Mouse (Mus musculus) adrenal gland, adult 18-20 months (tissue): Measurements from ENCODE around the gene Zfc3h1. TPM values are rescaled to one million over a fixed set of nuclear protein-coding genes. Genes with fewer than 3 reads are reported as not detected.
A peak's percentile ranks its signal among the peaks of the same experiment; 100 is the strongest.

ENCODE experiments used
- DNase-seq, 2 experiments: peaks; one replicate each; pipeline ENCODE4 v3.0.0; 2021 to 2022; ENCODE audit warnings: low spot score in 2 of 2
- total RNA-seq, 2 experiments: library from RNA; stranded (reverse); gene quantifications; 1 replicate in 1 of 2; 2 replicates in 1 of 2; pipeline ENCODE4 v1.2.3; 2021

Zfc3h1 gene
- total RNA-seq, 2 experiments from 2014 or later = 34.8 to 41.7 TPM

- no peak for DNase-seq
Measured at GRCm38 (mm10) chr10:115383644-115384220, 1.0 kb upstream of the Zfc3h1 start.

- DNase-seq = peak; percentile 61 to 65
Measured at GRCm38 (mm10) chr10:115385018-115386002, 551 bp downstream of the Zfc3h1 start.

DNA sequence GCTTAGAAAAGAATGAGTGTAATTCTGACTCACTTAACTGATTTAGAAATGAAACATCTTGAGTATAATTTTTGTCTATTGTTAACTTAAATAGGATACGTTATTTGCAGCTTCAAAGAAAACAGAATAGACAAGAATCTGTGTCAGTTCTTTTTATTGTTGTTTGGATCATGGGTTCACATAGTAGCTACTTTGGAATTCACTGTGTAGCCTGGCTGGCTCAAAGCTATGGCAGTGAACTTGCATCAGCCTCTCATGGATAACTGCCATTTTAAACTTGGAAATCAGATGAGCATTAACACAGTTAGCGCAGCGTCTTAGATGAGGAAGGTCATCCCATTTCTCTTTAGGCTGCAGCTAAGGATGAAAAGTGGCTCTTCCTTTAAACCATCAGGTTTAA, 3.1 kb downstream of the Zfc3h1 start:
- DNase-seq = no peak

DNA sequence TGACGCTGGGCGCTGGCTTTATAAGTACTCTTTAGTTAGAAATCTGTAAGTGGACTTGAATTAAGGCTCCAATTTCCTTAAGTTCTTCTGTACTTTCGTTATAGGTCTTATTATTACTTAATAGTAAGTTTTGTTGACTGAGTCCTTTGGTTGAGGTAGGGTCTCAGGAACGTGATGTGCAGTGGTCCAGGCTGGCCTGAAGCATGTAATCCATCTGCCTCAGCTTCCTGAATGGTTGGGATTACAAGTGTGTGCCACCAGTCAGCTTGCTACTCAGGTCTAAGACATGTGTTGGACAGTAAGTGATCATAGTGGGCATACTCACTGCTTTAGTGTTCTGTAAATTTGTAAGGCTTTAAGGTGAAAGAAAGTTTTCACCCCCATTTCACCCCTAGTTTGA, 6.3 kb downstream of the Zfc3h1 start:
- no peak for DNase-seq

DNA sequence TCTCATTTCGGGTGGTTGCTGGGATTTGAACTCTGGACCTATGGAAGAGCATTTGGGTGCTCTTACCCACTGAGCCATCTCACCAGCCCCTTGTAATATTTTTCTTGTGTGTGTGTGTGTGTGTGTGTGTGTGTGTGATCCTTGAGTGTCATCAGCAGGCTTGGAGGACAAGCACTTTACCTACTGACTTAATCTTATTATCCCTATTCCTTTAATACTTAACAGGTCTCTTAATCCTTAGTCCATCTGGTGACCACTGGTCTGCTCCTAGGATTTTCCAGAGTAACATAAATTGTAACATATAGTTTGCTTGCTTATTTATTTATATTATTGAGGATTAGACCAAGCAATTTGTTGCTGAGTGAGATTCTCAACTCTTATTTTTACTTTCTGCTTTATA, 7.1 kb downstream of the Zfc3h1 start:
- no peak for DNase-seq

- peak; percentile 37 to 39 for DNase-seq
Measured at GRCm38 (mm10) chr10:115406393-115406792, 21.6 kb downstream of the Zfc3h1 start.

GRCm38 (mm10) chr10:115413496-115413895, 28.7 kb downstream of the Zfc3h1 start:
- DNase-seq = no peak

- DNase-seq = no peak
Measured at GRCm38 (mm10) chr10:115414056-115414455, 29.3 kb downstream of the Zfc3h1 start.

- no peak for DNase-seq
Measured at GRCm38 (mm10) chr10:115421976-115422375, 37.2 kb downstream of the Zfc3h1 start.

DNA sequence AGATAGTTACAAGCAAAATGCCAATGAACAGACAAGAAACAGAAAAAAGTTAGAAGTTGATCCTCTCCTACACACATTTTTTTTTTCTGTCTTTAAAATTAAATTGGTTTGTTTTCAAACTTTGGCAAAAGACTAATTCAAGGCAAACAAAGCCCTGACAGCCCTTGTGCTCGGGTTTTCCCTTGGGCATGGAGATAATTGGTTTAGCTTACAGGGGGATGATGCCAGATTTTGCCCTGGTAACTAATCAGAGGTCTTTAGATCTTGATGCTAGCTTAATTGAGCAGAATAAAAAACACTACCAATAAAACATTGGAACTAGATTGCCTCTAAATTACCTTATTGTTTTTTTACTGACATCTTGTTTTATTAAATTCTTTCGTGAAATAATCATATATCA, 40.6 kb downstream of the Zfc3h1 start:
- DNase-seq = no peak

DNA sequence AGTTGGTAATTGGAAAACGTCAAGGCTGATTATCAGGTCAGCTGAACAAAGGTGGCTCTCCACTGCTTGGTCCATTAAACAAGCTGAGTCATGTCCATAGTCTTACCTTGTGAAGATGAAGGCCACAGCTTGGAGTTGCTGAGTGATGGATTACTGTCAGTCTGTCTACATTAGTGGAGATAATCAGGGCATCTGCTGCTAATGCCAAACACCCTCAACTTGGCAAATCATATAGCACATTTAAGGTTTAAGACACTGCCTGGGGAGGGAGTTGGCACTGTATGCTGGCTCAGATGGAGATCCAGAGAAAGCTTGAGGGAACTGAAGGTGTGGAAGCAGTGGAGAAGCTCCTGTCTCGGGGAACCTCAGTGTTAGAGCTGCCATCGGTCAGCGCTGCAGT, 52.5 kb downstream of the Zfc3h1 start:
- DNase-seq = no peak

DNA sequence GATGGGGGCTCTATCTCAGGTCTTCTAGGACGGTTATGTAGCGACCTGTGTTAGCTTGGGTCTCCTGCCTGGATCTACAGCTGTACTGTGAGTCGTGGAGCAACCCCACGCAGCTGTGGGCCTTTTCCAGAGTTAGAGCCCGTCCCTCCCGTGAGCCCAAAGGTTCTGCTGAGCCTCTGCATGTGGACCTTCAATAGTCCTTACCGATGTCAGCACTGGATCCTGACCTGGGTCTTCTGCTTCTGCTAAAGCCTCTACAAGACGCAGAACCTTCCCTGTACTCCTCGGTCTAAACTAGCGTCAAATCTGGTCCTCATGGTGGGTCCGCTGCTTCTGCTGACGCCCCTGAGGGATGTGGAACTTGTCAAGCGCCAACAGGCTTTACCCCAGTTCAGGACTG, 63.9 kb downstream of the Zfc3h1 start:
- DNase-seq = no peak

DNA sequence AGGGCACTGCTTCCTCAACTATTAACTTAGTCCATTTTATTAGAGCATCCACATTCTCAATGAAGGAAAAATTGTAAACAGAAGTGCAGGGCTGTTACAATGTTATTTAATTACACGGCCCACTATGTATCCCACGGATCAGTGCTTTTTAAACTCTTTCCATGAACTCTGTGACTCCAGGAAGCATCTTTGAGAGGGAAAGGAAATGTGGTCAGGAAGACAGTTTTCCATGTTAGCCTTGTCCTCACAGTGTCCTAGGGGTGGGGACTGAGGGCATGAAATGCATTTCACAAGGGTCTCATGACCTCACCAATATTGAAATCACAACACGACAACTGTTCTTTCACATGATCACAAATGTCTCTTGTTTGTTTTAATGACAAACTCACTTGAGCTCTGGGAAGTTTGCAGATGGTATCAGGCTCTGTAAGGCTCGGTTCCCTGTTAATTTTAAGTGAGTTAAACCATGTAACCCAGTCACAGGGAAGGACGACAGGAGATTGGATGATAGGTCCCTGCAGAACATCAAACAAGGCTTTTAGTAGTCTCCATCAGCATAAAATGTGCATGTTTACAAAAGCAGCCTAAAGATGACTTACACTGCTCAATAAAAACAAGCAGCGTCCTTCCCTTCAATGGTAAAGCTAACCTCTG, 72.7 kb downstream of the Zfc3h1 start:
- no peak for DNase-seq

- no peak for DNase-seq
Measured at GRCm38 (mm10) chr10:115462646-115463045, 77.9 kb downstream of the Zfc3h1 start.

- DNase-seq = no peak
Measured at GRCm38 (mm10) chr10:115465072-115465471, 80.3 kb downstream of the Zfc3h1 start.

GRCm38 (mm10) chr10:115465778-115466177, 81.0 kb downstream of the Zfc3h1 start:
- no peak for DNase-seq

- DNase-seq = no peak
Measured at GRCm38 (mm10) chr10:115467985-115468384, 83.2 kb downstream of the Zfc3h1 start.

GRCm38 (mm10) chr10:115468632-115469031, 83.9 kb downstream of the Zfc3h1 start:
- DNase-seq = no peak

- no peak for DNase-seq
Measured at GRCm38 (mm10) chr10:115469040-115469439, 84.3 kb downstream of the Zfc3h1 start.

DNA sequence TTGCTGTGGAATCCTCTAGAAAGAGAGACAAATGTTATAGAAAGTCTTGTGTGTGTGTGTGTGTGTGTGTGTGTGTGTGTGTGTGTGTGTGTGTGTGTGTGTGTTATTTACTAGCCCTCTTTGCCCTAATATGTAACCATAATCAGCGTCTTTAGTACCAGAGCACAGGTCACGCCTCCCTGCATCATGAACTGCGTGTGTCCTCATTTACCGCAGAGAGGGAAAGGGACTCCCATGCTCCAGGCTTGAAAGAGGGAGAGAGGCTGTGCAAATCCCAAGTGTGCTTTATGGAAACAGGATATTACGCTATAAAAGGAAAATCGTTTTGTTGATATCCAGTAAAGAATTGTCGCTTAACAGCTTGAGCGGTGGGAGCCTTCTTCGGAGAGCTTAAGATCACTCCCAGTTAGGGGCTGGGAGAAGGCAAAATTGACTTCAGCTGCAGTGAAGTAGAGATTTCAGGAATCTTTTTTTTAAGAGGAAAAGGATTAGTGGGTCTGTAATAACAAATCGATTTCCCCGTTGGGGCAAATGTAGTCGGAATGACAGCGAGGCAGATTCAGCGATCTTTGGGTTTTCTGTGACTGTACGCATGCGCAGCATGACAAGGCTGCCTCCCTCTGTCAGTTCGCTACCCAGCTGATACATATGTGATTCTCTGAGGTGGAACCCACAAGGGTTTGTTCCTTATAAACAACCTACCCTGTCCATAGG, 86.0 kb downstream of the Zfc3h1 start:
- no peak for DNase-seq
